Mouse (Mus musculus) adrenal gland, adult 18-20 months (tissue): ENCODE data around the gene Creb3. TPM values are rescaled to one million over a fixed set of nuclear protein-coding genes. Genes with fewer than 3 reads are reported as not detected.
A peak's percentile ranks its signal among the peaks of the same experiment; 100 is the strongest.
"Not testable (repeated sequence)": the region's sequence is repeated elsewhere in the genome, so short reads cannot be mapped to it uniquely, and the experiment has no call there.

Source experiments
- DNase-seq, 2 experiments: peaks; one replicate each; pipeline ENCODE4 v3.0.0; 2021 to 2022; ENCODE audit warnings: low spot score in 2 of 2
- long read RNA-seq, 2 experiments: library from polyadenylated mRNA; stranded (forward); transcript quantifications; one replicate each; pipeline ENCODE4 v2.0.0; 2021
- total RNA-seq, 2 experiments: library from RNA; stranded (reverse); gene quantifications; 1 replicate in 1 of 2; 2 replicates in 1 of 2; pipeline ENCODE4 v1.2.3; 2021

Creb3 gene
- 100 to 1,000 TPM in 1 of 2 experiments, 10 to 100 TPM in 1; 95.8 to 144 TPM for total RNA-seq
- long read RNA-seq, experiment 1, transcript Creb3-201 (9 exons, 1,884 nt): major isoform, 50 of 55 reads
- long read RNA-seq, experiment 1, partial matches to known transcripts: 0 of 55 reads
- long read RNA-seq, experiment 1, other reads (novel, unspliced or antisense): 5 of 55 reads
- long read RNA-seq, experiment 2, transcript Creb3-201 (9 exons, 1,884 nt): major isoform, 249 of 261 reads
- long read RNA-seq, experiment 2, partial matches to known transcripts: 3 of 261 reads
- long read RNA-seq, experiment 2, other reads (novel, unspliced or antisense): 7 of 261 reads

DNA sequence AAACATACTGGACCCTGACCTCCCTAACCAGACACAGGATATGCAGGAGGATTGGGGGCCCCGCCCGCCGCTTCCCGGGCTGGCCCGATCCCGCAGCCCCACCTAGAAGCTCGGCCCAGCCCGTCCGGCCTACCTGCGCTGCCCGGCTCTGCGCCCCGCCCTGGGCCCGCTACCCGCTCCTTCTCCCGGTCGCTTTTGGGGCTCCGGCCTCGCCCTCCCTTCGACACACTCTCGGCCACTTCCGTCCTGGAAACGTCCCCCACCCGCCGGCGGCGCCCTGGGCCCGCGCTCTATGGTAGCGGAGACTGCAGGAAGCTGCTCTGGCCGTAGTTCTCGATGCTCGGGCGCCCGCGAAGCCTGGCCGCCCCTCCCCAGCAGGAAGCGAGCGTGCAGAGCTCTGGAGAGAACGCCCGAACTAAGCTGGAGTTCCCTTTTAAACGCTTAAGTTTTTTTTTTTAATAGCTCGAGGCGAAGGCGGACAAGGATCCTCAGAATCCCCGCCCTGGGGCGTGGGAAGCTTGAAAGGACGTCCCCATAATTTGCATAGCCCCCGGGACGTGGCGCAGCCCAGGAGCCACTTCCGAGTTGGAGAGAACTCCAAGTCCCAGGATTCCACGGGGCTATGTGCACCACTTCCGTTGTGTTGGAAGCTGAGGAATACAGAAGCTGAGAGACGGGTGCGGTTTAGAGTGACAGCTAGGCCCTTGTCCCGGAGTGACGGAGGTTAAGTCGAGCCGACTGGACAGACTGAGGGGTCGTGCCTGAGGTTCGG, at the start of gene Creb3, which contains the start of gene Tln1:
Gene Creb3, plus strand, starts transcription at position 336 of the 772 bp plus-strand sequence.
Gene Tln1, minus strand, starts transcription at position 695 of the 772 bp plus-strand sequence.
- DNase-seq: peak; percentile 85 to 88

DNA sequence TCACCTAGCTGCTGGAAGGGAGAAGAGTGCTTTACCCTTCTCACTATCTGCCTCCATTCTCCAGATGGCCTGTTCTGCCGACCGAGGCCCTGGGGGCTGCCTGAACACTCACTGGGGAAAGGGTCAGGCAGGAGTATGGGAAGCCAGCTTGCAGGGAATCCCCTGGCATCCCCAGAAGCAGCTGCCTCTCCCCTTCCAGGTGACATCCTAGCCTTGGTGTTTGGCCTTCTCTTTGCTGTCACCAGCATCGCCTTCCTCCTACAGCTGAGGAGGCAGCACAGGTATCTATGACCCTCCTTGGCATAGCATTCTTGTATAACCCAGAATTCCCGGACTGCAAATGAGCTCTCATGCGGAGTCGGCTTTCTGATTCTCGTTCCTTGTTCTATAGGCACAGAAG, 49.5 kb upstream of the Creb3 start:
- DNase-seq: no peak

DNA sequence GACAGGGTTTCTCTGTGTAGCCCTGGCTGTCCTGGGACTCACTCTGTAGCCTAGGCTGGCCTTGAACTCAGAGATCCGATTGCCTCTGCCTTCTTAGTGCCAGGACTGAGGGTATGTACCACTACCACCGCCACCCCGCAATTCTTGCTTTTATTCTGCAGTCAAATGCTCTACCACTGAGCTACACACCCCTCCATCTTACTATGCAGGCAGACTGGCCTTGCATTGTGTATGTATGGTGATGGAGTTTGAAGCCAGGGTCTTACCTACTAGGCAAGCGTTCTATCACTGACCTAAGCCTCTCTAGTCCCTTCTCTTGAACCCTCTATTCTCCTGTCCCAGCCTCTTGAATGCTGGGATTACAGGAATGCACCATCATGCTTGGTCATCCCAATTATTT, 48.8 kb upstream of the Creb3 start:
- no peak for DNase-seq

DNA sequence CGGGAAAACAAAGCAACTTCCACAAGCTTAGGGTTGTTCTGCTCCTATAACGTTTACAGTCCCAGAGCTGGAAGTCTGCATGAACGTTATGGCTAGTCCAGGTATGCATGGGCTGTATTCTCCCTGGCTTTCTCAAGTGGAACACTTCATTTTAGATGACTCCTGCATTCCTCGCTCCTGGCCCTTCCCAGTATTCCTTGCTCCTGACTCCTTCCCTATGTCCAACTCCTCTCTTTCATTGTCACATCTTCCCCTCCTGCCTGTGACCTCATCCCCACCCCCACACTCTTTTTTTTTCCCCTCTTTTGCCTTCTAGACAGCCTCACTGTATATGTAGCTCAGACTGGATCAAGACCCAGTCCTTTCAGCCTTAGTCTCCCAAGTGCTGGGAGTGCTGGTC, 48.3 kb upstream of the Creb3 start:
- no peak for DNase-seq

DNA sequence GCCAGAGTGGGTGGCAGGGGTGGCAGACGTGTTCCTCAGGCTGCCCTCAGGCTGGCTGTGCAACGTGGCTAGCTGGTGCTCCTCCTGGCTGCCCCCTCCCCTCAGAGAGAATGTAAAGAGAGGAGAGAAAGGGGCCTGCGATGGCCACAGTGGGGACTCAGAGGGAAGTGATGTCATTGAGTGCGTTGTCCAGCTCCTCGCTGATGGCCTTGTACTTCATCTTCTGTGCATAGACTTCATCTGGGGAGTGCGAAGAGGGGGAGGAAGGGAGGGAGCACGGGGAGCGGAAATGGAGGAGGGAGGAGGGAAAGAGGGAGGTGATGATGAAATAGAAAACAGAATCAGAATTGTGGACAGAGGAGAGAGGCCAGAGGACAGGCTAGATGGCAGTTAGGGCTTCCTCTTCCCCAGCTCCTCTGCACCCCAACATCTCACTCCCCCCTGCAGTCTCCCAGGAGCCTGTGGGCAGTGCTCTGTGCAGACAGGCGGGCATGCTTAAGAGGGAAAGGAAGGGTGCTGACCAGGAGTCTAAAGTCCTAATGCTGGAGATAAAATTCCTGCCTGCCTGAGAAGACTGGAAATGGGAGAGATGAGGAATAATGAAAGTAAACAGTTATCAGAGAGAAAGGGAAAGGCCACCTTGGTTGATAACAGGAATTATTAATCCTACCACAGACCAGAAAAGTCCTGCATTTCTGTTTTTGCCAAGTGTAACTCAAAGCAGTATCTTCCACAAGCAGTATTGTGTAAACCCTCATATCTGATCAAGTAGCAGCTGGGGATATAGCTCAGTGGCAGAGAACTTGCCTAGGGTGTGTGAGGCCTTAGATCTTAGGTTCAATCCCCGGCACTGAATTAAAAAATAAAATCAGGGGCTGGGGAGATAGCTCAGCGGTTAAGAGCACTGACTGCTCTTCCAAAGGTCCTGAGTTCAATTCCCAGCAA, 46.1 kb upstream of the Creb3 start:
- no peak for DNase-seq

DNA sequence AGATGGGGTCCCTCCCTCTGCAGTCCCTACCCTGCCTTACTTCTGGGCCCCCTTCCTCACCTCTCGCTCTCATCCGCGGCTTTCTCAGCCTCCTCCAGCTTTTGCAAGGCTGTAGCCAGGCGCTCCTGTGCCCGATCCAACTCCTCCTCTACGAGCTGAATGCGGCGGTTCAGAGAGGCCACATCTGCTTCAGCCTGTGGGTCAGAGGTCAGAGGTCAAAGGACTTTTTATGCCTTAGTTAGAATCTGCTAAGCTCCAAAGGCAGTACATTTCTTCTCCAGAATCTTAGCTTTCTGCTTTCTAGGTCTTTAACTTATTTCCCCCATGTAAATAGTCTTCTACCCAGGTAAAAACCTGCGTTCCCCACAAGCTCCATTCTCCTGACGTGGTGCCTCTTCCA, 42.6 kb upstream of the Creb3 start:
- no peak for DNase-seq

DNA sequence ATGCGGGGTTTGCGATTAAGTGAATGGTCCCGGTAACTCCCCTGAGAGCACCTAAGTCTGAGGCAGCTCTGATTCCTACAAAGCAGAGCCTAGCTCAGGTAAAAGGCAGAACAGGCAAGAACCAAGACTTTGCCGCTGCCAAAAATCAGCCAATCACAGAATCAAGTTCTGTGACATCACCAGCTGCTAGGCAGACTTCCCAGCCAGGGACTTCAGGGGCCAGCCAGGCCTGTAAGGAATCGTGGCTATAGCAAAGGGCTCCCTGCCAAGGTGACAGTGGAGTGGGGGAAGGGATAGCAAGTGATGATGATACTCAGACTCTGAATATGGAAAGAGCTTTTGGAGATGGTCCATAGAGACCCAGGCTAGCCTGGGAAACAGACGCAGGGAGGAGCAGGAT, 42.2 kb upstream of the Creb3 start:
- peak; percentile 88 to 91 for DNase-seq

DNA sequence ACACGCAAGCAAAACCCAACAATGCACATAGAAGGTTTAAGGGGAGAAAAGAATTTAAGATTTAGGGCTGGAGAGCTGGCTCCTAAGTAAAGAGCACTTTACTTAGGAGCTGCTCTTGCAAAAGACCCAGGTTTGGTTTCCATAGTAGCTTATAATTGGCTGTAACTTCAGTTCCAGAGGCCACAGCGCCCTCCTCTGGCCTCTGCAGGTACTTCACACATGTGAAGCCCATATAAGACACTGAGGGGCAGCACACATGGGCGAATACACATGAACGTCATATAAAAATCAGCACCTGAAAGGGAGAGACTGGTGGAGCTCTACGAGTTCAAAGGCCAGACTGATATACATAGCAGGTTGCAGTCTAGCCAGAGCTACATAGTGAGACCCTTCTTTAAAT, 34.3 kb upstream of the Creb3 start:
- DNase-seq: no peak

DNA sequence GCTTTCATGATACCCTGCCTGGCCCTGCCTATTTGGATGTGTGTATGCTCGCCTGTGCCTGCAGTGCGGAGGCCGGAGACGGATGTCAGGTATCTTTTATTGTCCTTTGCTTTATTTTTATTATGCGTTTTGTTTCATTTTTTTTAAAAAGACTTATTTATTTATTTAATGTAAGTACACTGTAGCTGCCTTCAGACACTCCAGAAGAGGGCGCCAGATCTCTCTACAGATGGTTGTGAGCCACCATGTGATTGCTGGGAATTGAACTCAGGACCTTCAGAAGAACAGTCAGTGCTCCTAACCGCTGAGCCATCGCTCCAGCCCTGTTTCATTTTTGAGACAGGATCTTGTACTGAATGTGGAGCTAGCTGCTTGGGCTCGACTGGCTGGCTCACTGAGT, 33.6 kb upstream of the Creb3 start:
- DNase-seq: no peak

DNA sequence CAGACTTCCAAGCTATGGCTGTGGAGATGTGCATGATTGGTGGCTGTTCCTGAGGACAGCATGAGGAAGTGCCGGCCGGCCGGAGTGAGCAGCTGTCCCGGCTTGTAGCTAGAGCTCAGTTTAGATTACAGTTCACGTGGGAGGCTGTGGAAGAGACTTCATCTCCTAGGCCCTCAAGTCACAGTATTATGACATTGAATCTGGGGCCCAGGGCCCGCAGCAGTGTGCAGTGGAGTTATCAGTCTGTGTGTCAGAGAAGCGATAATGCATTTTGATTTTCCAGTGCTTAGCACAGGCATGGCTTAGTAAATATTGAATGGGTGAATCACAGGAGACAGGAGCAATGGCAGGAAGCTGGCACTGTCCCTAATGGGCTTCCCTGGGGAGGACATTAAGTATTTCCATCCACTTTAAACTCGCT, 32.0 kb upstream of the Creb3 start:
- DNase-seq: no peak

DNA sequence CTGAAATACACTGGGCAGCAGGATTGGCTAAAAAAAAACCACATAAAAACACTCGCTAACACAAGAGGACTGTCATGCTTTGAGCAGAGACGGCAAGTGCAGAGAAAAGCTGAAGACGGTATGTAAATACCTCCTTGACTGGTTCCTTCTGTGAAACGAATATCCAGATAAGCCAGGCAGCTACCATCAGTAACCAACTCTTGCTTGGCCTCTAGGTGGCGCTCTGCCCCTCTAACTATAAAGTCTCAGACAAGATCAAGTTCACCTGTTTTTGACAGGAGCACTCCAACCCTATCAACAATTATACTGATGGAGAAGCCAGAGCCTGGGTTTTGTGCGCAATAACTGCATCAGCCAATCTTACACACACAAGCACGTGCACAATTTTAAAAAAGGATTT, 31.6 kb upstream of the Creb3 start:
- peak; percentile 78 to 83 for DNase-seq

DNA sequence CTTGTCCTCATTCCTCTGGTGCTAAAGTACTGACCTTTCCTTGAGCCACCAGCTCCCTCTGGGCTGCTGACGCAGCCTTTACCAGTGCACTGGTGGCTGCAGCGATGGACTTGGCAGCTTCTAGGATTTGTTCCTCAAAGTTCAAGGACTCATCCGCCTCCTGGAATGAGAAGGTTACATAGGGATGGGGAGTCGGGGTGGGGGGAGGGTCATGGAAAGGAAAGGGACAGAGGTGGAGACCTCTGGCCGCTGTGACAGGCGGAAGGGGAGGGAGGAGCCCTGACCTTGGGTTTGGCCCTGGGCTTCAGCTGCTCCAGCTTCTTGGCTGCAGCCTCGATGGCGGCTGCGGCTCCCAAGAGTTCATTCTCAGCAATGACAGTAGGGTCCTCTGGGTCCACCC, 28.9 kb upstream of the Creb3 start:
- peak in 1 of 2 experiments; percentile 61 for DNase-seq

DNA sequence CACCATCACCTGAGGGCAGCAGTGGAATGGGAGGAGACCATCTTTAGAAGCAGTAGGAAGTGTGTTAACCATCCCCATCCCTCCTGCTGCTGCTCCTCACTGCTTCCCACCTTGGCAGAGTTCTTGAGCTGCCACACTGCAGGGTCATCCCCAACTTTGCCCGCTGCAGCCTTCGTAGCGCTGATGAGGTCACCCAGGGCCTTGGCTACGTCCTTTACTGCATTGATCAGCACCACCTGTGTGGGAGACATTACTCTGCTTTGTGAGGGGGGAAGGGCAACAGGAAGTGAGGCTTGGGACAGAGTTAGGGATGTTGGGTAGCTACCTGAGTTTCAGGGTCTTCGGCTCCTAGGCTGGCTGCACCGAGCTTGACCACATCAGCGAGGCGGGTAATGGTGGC, 26.5 kb upstream of the Creb3 start:
- DNase-seq: no peak

DNA sequence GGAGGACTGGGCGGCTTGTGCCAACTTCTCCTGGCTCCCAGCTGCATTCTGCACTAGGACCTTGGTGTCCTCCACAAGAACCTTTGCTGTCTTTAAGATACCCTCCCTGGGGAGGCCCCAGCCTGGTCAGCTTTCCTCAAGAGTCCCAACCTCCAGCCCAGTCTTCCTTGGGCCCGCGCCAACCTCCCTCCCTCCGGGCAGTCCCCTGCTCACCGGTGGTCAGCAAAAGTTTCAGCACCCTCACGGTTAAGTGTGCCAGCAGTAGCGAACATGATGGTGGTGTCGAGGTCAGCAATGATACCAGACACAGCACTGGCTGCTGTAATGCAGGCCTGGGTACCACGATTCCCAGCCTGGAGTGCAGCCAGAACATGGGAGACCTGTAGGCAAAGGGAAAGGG, 26.1 kb upstream of the Creb3 start:
- no peak for DNase-seq

DNA sequence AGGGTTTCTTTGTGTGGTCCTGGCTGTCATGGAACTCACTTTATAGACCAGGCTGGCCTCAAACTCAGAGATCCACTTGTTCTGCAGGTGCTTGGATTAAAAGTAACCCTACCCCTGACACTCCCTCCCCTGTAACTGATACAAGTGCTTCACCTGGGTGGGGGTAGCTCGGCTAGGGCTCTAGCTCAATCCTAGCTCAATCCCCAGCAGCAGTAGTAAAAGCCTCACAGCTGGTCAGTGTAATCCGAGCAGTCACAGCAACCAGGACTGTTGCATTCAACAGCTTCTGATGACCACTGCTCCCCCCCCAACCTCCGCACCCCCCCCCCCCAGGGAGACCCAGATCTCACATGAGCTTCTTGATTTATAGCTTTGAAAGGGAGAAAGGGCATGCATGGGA, 20.1 kb upstream of the Creb3 start:
- DNase-seq: no peak

DNA sequence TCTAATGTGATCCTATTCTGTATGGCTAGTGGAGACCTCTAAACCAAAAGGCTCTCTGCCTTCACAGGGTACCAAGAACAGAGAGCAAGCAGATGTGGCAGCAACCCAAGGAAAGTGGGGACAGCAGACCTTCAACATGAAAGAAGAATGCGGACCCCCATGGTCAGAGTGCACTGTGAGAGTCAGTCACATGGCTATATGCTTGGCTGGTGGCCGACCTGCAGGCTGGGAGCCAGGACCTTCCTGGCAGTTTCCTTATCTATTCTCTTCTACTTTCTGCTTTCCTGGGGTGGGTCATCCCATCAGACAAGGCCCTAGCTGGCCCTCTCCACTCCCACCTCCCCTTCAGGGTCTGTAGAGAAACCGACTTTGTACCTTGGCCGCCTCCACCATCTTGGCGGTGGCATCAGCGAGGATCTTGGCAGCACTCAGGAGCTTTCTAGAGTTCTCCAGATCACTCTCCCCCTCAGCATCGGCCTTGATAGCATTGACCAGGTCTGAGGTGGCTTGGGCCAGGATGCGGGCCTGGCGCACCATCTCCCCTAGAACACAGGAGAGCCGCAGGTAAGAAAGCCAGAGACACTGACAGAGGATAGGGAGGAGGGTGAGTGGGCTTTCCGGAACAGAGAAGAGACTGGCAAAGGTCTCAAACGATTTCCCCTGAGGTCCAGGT, 15.6 kb upstream of the Creb3 start:
- no peak for DNase-seq

DNA sequence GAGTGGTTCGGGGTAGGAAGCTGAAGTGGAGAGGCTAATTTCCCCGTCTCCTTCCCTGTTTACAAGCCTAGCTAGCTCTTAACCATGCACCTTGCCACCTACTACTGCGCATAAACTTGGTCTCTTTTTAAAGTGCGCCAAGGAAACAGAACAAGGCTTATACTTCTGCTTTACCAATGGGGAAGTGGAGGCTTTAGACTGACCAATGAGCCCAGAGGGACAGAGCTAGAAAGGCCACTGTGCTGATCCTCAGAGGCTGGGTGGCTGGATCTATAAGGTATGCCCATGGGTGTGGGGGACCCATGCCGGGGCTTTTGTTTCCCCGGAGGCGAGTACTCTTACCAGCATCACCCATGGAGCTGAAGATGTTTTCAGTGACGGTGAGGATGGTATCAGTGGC, 15.0 kb upstream of the Creb3 start:
- no peak for DNase-seq

DNA sequence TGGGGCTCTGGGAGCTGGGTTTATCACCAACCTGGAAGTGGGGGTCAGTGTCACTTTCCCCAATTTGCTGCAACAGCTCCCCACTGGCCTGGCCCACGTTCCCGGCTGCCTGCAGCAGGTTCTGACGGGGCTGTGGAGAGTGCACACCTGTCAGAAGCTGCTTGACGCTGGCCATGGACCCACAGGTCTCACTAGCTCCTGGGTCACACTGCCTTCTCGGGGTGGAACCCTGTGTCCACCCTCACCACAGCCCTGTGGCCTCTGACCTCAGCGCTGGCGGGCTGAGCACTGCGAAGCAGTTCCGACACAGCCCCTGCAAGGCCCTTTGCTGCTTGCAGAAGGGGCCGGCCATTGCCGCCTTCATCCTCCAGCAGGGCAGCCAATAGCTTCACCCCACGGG, 13.1 kb upstream of the Creb3 start:
- DNase-seq: no peak

DNA sequence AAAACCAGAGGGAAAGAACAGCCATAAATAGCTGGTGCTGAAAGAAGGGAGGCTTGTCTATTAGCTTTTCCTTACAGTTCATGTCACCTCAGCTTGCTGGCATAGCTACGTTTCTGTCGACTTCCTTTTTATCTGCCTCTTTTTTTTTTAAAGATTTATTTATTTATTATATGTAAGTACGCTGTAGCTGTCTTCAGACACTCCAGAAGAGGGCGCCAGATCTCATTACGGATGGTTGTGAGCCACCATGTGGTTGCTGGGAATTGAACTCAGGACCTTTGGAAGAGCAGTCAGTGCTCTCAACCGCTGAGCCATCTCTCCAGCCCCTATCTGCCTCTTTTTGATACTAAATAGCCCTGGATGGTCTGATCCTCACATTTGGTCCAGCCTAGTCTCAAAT, 10.3 kb upstream of the Creb3 start:
- DNase-seq: not testable (repeated sequence)

DNA sequence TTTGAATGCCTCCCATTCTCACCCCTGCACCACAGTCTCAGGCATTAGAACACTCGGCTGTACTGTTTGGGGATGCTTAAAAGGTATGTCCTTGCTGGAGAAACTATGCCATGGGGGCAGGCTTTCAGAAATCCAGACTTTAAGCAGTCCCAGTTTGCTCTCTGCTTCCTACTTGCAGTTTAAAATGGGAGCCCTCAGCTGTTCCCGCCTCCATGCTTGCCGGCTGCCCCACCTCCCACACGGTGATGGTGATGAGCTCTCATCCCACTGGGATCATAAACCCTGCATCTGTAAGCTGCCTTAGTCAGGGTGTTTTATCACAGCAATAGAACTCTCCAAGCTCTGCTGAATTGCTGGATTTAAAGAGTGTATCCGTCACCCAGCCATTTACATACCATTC, 9.7 kb upstream of the Creb3 start:
- DNase-seq: no peak

DNA sequence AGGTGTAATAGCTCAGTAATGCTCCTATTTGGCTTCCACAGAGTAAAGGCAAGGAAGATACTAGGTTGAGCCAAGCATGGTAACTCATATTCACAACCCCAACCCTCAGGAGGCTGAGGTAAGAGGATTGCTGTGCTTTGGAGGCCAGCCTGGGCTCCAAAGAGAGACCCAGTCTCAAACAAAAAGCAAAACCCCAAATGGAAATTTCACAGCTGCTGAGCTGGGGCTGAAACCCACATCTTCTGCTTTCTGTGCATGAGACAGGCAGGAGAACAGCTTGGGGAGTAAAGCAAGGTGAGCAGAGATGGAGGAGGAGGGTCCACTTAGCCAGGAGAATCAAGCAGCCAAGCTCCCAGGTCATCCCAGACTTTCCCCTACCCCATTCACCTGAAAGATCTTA, 8.2 kb upstream of the Creb3 start:
- no peak for DNase-seq
